Mouse (Mus musculus): ENCODE results near the gene Dgke.
"Not testable (repeated sequence)": the region's sequence is repeated elsewhere in the genome, so short reads cannot be mapped to it uniquely, and the experiment has no call there.

The Dgke gene

GRCm38 (mm10) chr11:89066750-89067149, at the start of gene Dgke:
TSS of gene Dgke (minus strand) at chr11:89066850.
- no peak for DNase-seq (ENCODE audit: extremely low read depth, low read depth, low spot score)

DNA sequence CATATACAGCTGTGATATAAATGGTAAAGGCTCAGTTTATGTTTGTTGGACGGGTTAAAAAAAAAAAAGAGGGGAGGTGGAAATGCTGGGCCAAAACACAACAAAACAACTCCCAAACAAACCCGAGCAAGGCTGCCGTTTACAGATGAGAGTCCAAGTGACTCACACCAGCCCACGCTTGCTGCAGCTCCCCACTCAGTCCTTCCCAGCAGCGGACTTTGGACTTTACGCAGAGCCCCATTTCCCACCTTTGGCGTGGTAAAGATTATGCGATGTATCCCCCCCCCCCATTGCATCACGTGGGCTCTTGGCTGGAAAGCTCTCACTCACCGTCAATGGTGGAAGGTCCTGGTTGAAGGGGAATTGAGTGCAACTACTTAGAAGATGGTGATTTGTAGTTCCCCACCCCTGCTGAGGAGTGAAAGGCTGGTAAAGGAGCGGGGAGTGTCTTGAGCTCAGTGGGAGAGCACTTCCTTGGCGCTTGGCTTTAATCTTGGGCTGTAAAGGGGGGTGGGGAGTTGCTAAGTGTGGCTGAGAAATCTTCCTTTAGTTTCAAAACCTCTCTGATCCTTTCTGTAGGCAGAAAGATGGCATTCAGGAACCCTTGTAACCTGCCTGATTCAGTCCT, 40.6 kb upstream of the Dgke start:
- DNase-seq (ENCODE audit: extremely low read depth, low read depth, low spot score): no peak

GRCm38 (mm10) chr11:89105823-89106222, 39.2 kb upstream of the Dgke start:
- DNase-seq (ENCODE audit: extremely low read depth, low read depth, low spot score): no peak

DNA sequence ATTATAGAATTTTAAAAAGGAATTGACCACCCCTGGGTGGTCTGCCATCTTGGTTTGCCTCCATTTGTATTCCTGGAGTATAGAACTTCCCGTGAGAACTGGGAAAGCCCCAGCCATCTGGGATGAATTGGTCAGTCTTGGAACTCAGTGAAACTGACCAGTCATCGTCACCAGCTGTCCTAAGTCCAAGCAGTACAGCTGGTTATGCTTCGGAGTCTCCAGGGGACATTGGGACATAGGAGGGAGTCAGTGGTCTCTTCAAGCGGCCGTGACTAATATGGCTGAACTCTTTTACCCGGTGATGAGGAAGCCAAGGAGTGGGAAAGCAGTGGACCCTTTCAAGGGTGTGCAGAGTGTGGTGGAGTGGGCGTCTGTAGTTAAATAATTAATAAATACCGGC, 38.6 kb upstream of the Dgke start:
- DNase-seq (ENCODE audit: extremely low read depth, low read depth, low spot score): no peak

DNA sequence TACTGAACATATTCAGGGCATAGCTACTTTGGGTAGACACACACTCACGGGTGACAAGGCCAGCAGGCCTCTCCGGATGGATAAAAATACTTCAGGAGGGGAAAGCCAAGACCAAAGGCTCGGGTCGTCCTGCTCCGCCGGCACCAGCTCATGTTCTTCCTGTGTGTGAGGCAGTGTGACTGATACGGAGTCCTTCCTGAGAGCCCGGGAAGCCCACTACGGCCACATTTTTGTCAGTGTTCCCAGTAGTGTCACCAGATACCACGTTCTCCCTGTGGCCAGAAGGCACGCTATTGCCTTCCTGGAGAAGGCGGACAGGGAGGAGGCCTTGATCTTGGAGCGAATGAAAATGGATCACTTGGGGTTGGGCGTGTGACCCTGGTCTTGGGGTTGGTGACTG, 36.5 kb upstream of the Dgke start:
- no peak for DNase-seq (ENCODE audit: extremely low read depth, low read depth, low spot score)

- DNase-seq (ENCODE audit: extremely low read depth, low read depth, low spot score): no peak
Measured at GRCm38 (mm10) chr11:89100826-89101321, 34.2 kb upstream of the Dgke start.

- DNase-seq (ENCODE audit: extremely low read depth, low read depth, low spot score): no peak
Measured at GRCm38 (mm10) chr11:89100403-89100802, 33.8 kb upstream of the Dgke start.

DNA sequence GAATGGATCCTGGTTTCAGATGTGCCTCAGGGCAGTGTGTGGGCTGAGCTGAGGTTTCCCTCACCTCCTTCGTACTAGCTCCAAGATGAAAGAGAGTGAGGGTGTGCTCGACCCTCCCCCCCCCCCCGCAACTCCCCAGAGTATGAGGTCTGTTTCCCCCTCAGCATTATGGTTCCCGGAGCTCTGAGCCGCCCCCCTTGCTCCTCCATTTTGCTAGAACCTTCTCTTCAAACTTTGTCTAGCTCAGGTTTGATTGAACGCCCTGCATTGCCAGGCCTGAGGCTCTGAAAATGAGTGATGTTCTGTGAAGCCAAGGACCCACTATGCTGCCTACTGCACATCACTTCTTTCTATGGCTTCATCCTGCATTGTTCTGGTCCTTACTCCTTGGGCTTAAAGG, 32.3 kb upstream of the Dgke start:
- no peak for DNase-seq (ENCODE audit: extremely low read depth, low read depth, low spot score)

DNA sequence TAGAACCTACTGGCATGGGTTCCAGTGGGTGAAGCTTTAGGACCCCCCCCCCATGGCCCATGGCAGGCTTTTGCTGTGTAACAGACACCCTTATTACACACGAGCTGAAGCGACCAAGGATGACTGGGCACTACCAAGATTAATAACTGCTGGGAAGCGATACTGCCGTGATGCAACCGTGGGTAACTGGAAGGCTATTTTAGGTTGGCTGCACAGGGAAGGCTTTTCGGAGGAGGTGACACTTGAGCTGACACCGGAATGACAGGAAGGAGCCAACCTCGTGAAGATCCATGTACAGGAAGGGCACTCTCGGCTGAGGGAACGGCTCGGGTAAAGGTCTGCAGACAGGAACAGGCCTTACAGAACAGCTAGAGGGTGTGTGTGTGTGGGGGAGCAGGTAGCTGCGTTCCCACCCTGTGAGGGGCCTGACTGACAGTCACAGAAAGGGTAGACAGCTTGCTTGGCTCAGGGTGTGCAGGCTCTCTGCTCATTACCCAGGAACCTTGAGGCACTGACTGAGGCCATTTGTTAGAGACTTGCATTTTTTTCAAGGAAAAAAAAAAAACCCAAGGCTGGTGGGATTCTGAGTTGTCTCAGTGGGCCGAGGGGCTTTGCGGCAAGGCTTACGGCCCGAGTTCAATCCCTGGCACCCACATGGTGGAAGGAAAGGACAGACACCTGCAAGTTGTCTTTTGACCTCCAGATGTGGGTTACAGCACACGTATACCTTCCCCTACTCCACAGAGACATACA, 31.6 kb upstream of the Dgke start:
- DNase-seq (ENCODE audit: extremely low read depth, low read depth, low spot score): no peak

DNA sequence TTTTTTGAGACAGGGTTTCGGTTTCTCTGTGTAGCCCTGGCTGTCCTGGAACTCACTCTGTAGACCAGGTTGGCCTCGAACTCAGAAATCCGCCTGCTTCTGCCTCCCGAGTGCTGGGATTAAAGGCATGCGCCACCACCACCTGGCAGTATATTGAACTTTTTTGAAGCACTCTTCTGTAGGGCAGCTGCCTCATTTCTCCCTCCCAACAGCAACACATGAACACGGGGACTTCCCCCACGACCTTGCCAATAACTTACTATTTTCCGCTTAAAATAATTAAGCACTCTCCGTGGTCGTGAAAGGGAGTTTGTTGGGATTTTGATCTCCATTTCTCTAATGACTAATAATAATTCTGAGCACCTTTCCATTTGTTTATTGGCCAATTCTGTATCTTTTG, 30.6 kb upstream of the Dgke start:
- not testable (repeated sequence) for DNase-seq (ENCODE audit: extremely low read depth, low read depth, low spot score)

DNA sequence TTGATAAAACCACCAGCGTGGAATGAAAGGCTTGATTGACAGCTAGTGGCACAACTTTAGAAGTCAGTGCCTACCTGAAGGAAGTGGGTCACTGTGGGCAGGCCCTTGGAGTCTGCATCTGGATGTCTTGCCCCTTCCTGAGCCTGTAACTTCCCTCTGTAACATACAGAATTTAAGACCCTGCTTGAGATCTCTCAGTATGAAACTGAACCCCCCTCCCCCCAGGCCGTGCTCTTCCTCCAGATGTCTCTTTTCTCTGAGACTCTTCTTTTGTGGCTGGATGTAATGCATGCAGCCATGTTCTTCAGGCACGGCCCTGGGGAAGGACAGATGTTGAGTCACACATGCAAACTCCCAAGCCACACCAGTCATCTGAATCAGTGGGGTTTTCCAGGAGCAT, 28.7 kb upstream of the Dgke start:
- no peak for DNase-seq (ENCODE audit: extremely low read depth, low read depth, low spot score)

DNA sequence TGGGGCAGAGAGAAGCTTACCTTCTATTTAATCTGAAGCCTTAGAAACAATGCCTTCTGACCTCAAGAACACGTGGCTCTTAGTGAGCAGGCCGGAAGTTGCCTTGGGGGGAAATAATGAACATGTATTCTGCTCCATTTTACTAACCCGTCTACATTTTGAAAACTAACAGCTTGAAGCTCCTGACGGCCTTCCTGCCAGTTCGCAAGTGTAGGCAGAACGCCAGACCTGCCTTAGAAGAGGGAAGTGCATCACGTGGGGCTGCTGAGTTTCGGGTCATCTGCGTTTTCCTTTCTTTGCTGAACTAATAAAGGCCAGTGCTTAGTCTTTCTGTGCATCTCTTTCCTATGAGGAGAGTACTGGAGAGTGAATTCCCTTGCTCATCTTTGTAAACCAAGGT, 26.1 kb upstream of the Dgke start:
- DNase-seq (ENCODE audit: extremely low read depth, low read depth, low spot score): no peak

GRCm38 (mm10) chr11:89090359-89090758, 23.7 kb upstream of the Dgke start:
- DNase-seq (ENCODE audit: extremely low read depth, low read depth, low spot score): not testable (repeated sequence)

- no peak for DNase-seq (ENCODE audit: extremely low read depth, low read depth, low spot score)
Measured at GRCm38 (mm10) chr11:89088754-89089153, 22.1 kb upstream of the Dgke start.

GRCm38 (mm10) chr11:89086208-89086809, 19.7 kb upstream of the Dgke start:
- DNase-seq (ENCODE audit: extremely low read depth, low read depth, low spot score): no peak

GRCm38 (mm10) chr11:89084601-89085000, 18.0 kb upstream of the Dgke start:
- no peak for DNase-seq (ENCODE audit: extremely low read depth, low read depth, low spot score)

DNA sequence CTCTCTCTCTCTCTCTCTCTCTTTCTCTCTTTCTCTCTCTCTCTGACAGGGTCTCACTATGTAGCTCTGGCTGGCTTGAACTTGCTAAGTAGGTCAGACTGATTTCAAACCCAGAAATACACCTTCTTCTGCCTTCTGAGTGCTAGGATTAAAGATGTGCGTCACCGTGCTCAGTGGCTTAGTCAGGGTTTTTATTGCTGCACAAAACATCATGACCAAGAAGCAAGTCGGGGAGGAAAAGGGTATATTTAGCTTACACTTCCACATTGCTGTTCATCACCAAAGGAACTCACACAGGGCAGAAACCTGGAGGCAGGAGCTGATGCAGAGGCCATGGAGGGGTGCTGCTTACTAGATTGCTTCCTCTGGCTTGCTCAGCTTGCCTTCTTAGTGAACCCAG, 16.0 kb upstream of the Dgke start:
- DNase-seq (ENCODE audit: extremely low read depth, low read depth, low spot score): not testable (repeated sequence)

DNA sequence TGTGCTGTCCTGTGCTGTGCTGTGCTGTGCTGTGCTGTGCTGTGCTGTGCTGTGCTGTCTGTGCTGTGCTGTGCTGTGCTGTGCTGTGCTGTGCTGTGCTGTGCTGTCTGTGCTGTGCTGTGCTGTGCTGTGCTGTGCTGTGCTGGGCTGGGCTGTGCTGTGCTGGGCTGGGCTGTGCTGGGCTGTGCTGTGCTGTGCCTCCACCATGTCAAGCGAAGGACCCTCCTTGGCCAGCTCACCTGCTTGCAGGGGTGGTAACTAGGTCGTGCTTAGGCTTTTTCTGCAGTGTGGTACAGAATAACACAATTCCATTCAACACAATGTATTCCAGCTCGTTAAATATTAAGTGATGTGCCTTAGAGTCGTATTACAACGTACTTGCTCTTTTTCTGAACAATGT, 15.3 kb upstream of the Dgke start:
- DNase-seq (ENCODE audit: extremely low read depth, low read depth, low spot score): not testable (repeated sequence)

DNA sequence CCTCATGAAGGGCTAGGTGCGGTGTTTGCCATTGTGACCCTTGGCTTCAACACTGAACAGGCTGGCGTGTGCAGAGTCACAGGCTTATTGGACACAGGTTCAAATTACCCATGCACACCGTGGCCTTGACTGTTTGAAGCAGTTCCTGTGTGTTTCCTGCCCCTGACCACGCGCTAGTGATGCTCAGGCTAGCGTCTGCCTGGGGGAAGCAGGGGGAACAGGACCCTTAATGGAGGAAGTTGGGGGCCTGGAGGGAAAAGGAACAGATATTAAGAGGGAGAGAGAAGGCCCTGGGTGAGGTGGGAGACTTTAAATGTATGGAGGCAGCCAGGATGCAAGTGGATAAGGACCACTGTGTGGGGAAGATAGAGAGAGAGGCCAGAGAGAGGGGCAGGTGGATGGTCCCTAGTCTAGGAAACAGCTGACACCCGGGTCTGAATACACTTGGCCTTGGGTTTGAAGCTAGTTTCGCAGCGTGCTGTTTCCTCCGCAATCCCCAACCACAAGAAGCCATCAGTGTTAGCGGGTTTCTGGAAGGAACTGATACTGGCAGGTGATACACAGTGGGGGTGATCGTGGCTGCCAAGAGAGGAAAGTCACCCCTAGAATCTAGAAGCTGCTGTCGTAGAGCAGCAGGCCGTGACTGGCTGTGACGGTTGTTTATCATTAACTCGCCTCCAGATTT, 12.5 kb upstream of the Dgke start:
- no peak for DNase-seq (ENCODE audit: extremely low read depth, low read depth, low spot score)

- no peak for DNase-seq (ENCODE audit: extremely low read depth, low read depth, low spot score)
Measured at GRCm38 (mm10) chr11:89078305-89078704, 11.7 kb upstream of the Dgke start.

- DNase-seq (ENCODE audit: extremely low read depth, low read depth, low spot score): no peak
Measured at GRCm38 (mm10) chr11:89077601-89078000, 11.0 kb upstream of the Dgke start.

Data from fat pad, adult 2 months (tissue).